Mouse (Mus musculus) stomach, embryonic 15.5 days (tissue): ENCODE results near the gene Pnkp. TPM values are rescaled to one million over a fixed set of nuclear protein-coding genes. Genes with fewer than 3 reads are reported as not detected.

Experiments used
- ATAC-seq: fragments of 200-750 bp; cut with Nextera tagmentation; 2 replicates; pipeline ENCODE4 v1.8.0; 2017; ENCODE audit warnings: low read depth, moderate number of reproducible peaks, moderate TSS enrichment; ENCODE audit not compliant: insufficient read depth, low FRiP score
- H3K27ac ChIP-seq: fragments of 300-500 bp; sonication (generic); 2 replicates; pipeline ENCODE4 v1.5.1; 2015; ENCODE audit warnings: mild to moderate bottlenecking, inconsistent platforms
- H3K27me3 ChIP-seq: fragments of 300-500 bp; sonication (generic); replicated peaks from 2 replicates; pipeline ENCODE4 v1.6.1; 2015; ENCODE audit warnings: inconsistent platforms
- H3K36me3 ChIP-seq: fragments of 300-500 bp; sonication (generic); 2 replicates; pipeline ENCODE4 v1.6.1; 2015; ENCODE audit warnings: inconsistent platforms
- H3K4me1 ChIP-seq: fragments of 300-500 bp; sonication (generic); 2 replicates; pipeline ENCODE4 v1.6.1; 2015; ENCODE audit warnings: inconsistent platforms
- H3K4me2 ChIP-seq: fragments of 300-500 bp; sonication (generic); 2 replicates; pipeline ENCODE4 v1.6.1; 2015; ENCODE audit warnings: mild to moderate bottlenecking, inconsistent platforms
- H3K4me3 ChIP-seq: fragments of 300-500 bp; sonication (generic); replicated peaks from 2 replicates; pipeline ENCODE4 v1.5.1; 2015; ENCODE audit warnings: inconsistent platforms
- H3K9ac ChIP-seq: fragments of 300-500 bp; sonication (generic); 2 replicates; pipeline ENCODE4 v1.6.1; 2015; ENCODE audit warnings: inconsistent platforms
- H3K9me3 ChIP-seq: fragments of 300-500 bp; sonication (generic); 2 replicates; pipeline ENCODE4 v1.6.1; 2016; ENCODE audit warnings: inconsistent platforms
- WGBS: fragments of 180-500 bp; shearing (Covaris S2); methylation state at CpG from one replicate; pipeline ENCODE4 v1.1.7; 2015; 5-methylcytosine and 5-hydroxymethylcytosine counted together
- microRNA counts: library from miRNA; unstranded; fragments of <30 nt; microRNA quantifications from one replicate; lab custom pipeline; 2016
- microRNA-seq: library from miRNA; unstranded; fragments of <30 nt; microRNA quantifications from one replicate; pipeline ENCODE4, GENCODE M21; 2016
- polyA plus RNA-seq: library from polyadenylated mRNA; unstranded; fragments of >200 nt; fragmentation: Nextera tagmentation; extraction: Ambion mirVana; gene quantifications from 2 replicates; pipeline ENCODE4 v1.2.1, GENCODE M21; 2015

Pnkp gene
- polyA plus RNA-seq, 1 experiment from 2014 or later, result 25.5 TPM

DNA sequence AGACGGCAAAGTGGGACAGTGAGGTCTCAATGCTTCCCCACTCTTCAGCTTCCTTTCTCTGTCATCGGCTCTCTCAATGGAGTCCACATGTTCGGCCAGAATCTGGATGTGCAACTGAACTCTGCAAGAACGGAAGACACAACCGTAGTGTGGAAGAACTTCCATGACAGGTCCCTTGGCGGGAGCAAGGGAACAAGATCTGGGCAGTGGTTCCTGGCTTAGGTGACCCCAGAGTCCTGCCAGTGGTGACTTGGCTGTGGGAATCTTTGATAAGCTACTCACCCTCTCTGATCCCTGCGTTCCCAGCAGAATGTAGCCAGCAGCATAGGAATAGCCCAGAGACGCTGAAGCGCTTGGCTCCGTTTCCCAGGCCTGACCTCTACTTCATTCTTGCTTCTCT, 39.6 kb downstream of the Pnkp start:
- no peak for ATAC-seq

DNA sequence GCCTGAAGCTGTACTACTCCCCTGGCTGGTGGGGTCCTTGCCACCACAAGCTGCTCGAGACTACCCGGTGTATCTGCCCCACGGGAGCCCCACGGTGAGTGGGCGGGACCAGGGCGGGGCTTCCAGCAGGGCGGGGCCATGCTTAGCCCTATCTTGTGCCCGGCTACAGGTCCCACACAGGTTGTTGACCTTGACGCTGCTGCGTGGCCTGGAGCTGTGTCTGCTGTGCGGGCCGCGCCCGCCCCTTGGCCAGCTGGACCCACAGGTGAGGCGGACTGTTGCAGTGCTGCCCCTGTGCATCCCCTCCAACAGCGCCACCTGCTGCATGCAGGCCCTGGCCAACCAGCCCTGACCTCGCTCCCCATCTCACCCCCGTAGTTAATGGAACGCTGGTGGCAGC, 41.7 kb downstream of the Pnkp start:
- Histone ChIP-seq H3K27ac (no peak overlapping the region), H3K9ac (no peak overlapping the region), H3K36me3 (peaks cover 10% of the 10 kb centered on the region; the same call in 1 of the 2 replicates), H3K4me2 (0 out of 2 replicates have a peak overlapping the region, but pooled peaks have one; percentile 19), H3K4me1 (peaks cover 36% of the 10 kb centered on the region), H3K4me3 (no peak overlapping the region), H3K9me3 (no peaks in the 10 kb centered on the region), H3K27me3 (no peaks in the 10 kb centered on the region)
- peak; percentile 16 for ATAC-seq
- 34% methylated on average over 19 of the region's 19 CpGs for WGBS

More for the DNA sequence above, 39.6 kb downstream of the Pnkp start:
- Histone ChIP-seq H3K27ac (peak overlapping the region; percentile 87), H3K4me1 (peaks cover 38% of the 10 kb centered on the region), H3K9ac (peak overlapping the region; percentile 62; the same call in 1 of the 2 replicates), H3K4me2 (peak overlapping the region; percentile 77), H3K36me3 (no peaks in the 10 kb centered on the region), H3K9me3 (no peaks in the 10 kb centered on the region), H3K27me3 (no peaks in the 10 kb centered on the region), H3K4me3 (peak overlapping the region; percentile 67)
- 35% methylated on average over 10 of the region's 10 CpGs for WGBS

DNA sequence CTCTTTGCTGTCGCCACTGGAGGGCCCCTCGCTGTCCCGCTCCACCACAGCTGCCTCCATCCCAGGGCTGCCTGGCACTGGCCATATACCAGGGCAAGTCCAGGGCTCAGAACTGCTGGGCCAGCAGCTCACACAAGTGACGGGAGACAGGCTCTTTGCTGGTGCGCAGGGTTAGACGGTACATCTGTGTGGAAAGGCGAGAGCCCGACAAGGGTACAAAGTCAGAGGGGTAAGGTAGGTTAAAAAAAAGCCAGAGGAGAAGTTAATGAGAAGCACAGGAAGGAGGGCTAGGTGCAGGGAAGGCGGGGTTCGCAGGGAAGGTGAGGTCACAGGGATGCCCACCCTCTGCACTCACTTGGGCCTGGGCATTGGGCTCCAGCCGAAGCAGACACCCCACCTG, 43.7 kb downstream of the Pnkp start:
- Histone ChIP-seq H3K4me1 (peaks cover 32% of the 10 kb centered on the region), H3K27ac (no peak overlapping the region), H3K9me3 (no peaks in the 10 kb centered on the region), H3K36me3 (peaks cover 28% of the 10 kb centered on the region), H3K27me3 (no peaks in the 10 kb centered on the region), H3K4me3 (no peak overlapping the region), H3K4me2 (no peak overlapping the region), H3K9ac (no peak overlapping the region)
- 85% methylated on average over 11 of the region's 11 CpGs for WGBS
- ATAC-seq, result no peak

DNA sequence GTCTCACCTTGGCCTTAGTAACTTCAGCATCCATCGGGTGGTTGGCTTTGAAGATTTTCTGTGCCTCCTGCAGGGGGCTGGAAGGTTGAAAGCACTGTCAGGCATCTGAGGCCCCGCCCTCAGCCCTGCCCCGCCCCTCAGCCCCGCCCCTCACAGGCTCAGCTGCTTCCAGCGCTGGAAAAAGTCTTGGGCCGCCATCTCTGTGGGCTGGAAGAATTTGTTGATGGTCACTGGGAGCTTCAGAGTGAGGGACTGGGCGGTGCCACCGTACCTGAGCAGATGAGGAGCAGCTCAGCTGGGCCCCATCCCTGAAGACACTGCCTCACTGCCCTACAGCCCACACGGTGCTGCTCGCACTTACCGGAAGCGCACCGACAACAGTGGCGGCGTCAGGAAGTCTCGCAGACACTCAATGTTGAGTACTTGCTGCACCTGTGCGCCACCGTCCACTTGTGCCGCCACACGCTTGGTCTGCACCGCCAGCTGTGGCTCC, 44.3 kb downstream of the Pnkp start:
- H3K4me1 ChIP-seq, result peaks cover 32% of the 10 kb centered on the region
- peak overlapping the region; percentile 55; the same call in 1 of the 2 replicates for H3K27ac ChIP-seq
- H3K36me3 ChIP-seq, result peaks cover 35% of the 10 kb centered on the region
- peak overlapping the region; percentile 27 for H3K4me3 ChIP-seq
- WGBS, result 18% methylated on average over 21 of the region's 21 CpGs
- no peak overlapping the region for H3K9ac ChIP-seq
- ATAC-seq, result peak; percentile 38; the same call in 1 of the 2 replicates
- peak overlapping the region; percentile 51 for H3K4me2 ChIP-seq
- H3K9me3 ChIP-seq, result no peaks in the 10 kb centered on the region
- H3K27me3 ChIP-seq, result no peaks in the 10 kb centered on the region

DNA sequence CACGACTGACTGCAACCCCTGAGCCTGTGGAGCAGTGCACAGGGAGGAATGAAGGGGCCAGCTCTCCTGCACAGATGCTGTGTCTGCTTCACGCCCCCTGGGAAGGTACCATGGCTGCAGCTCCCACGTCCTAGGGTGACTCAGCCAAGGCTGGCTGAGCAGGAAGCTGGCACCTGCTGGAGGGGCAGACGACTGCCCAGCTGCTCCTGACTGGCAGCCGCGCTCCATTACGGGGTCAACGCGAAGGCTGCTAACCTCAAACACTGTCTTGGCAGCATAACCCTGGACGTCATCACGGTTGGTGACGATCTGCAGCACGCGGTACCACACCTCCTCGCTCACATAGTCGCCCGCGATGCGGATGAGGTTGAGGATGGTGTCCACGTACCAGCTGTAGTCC, 48.5 kb downstream of the Pnkp start:
- Histone ChIP-seq H3K4me3 (no peak overlapping the region), H3K9me3 (no peaks in the 10 kb centered on the region), H3K9ac (no peak overlapping the region), H3K36me3 (peaks cover 68% of the 10 kb centered on the region), H3K4me2 (no peak overlapping the region), H3K27ac (no peak overlapping the region), H3K4me1 (peaks cover 8% of the 10 kb centered on the region), H3K27me3 (no peaks in the 10 kb centered on the region)
- WGBS, result 88% methylated on average over 20 of the region's 20 CpGs
- no peak for ATAC-seq

DNA sequence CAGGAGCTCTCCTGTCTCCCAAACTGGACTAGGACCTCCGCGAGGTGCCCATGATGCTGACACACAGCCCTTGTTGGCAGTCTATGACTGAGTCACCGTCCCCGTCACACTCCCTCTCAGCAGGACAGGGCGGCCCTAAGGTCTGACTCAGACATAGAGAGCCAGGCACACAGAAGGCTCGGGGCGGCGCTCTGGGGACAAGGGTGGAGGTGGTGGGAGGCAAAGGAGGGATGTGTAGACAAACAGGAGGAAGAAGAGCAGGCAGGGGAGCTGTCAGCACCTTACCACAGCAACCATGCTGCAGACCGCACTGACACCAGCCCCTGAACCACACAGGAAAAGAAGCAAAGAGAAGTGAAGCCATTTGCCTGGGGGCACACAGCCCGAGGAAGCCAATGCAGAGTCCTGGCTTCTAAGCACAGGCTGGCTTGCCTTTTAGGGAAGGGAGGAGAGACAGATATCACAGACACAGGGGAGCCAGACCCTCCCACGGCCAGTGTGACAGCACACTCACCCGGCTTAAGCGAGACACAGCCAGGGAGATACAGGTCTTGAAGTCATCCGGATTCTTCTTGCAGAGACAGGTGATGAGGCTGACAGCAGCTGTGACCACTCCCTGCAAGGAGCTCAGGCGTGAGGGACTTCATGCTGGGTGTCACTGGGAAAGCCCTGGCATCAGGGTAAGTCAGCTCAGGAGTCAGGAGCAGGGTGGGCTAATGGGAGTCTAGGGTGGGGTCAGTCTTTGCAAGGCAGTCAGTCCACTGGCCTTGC, 52.0 kb downstream of the Pnkp start:
- H3K4me2 ChIP-seq, result no peak overlapping the region
- H3K9ac ChIP-seq, result no peak overlapping the region
- H3K4me1 ChIP-seq, result no peaks in the 10 kb centered on the region
- H3K36me3 ChIP-seq, result peaks cover 77% of the 10 kb centered on the region
- H3K4me3 ChIP-seq, result no peak overlapping the region
- ATAC-seq, result no peak
- H3K9me3 ChIP-seq, result no peaks in the 10 kb centered on the region
- H3K27ac ChIP-seq, result no peak overlapping the region
- WGBS, result 86% methylated on average over 15 of the region's 15 CpGs
- no peaks in the 10 kb centered on the region for H3K27me3 ChIP-seq

MicroRNAs encoded within 50 kb of the gene (microRNA counts, 519-probe panel; counts per million panel counts)
- microRNA mmu-miR-707 (lab: Ali Mortazavi, UCI), result not detected

Small RNA genes lying within 50 kb of the gene (microRNA-seq; reads per million reads assigned to microRNA genes)
- not detected for gene Mir707

Other genes with a start within 250 kb of the Pnkp start
- gene Myh14, start 186.3 kb upstream of the Pnkp start, polyA plus RNA-seq, result 29.0 and 32.7 TPM in 2 replicates
- gene Izumo2, start 148.4 kb upstream of the Pnkp start, polyA plus RNA-seq, result not detected in 2 replicates
- gene Vrk3, start 108.7 kb upstream of the Pnkp start, polyA plus RNA-seq, result 32.5 and 33.2 TPM in 2 replicates
- gene Zfp473, start 106.1 kb upstream of the Pnkp start, polyA plus RNA-seq, result 2.1 and 2.3 TPM in 2 replicates
- 79.3 and 79.8 TPM in 2 replicates for gene Nup62, start 41.1 kb upstream of the Pnkp start, polyA plus RNA-seq
- gene Il4i1, start 40.8 kb upstream of the Pnkp start, polyA plus RNA-seq, result 1.3 and 1.4 TPM in 2 replicates
- 5.3 and 6.4 TPM in 2 replicates for gene Atf5, start 40.5 kb upstream of the Pnkp start, polyA plus RNA-seq
- gene Akt1s1, start 8.1 kb upstream of the Pnkp start, polyA plus RNA-seq, result 110 and 112 TPM in 2 replicates
- gene Tbc1d17, start 8.1 kb upstream of the Pnkp start, polyA plus RNA-seq, result 64.5 and 72.0 TPM in 2 replicates
- gene Ptov1, start 12.6 kb downstream of the Pnkp start, polyA plus RNA-seq, result 291 and 320 TPM in 2 replicates
- gene Med25, start 35.6 kb downstream of the Pnkp start, polyA plus RNA-seq, result 88.7 and 91.0 TPM in 2 replicates
- 22.2 and 24.2 TPM in 2 replicates for gene Fuz, start 38.9 kb downstream of the Pnkp start, polyA plus RNA-seq
- 61.5 and 61.6 TPM in 2 replicates for gene Ap2a1, start 72.4 kb downstream of the Pnkp start, polyA plus RNA-seq
- 0.09 and 0.14 TPM in 2 replicates for gene Tsks, start 86.1 kb downstream of the Pnkp start, polyA plus RNA-seq
- gene Cpt1c, start 117.7 kb downstream of the Pnkp start, polyA plus RNA-seq, result 19.3 and 19.4 TPM in 2 replicates
- 396 and 430 TPM in 2 replicates for gene Prmt1, start 129.4 kb downstream of the Pnkp start, polyA plus RNA-seq
- gene Irf3, start 140.5 kb downstream of the Pnkp start, polyA plus RNA-seq, result 89.5 and 94.4 TPM in 2 replicates
- gene Bcl2l12, start 141.6 kb downstream of the Pnkp start, polyA plus RNA-seq, result 47.3 and 47.7 TPM in 2 replicates
- gene Scaf1, start 159.2 kb downstream of the Pnkp start, polyA plus RNA-seq, result 32.4 and 39.3 TPM in 2 replicates
- 58.0 and 59.8 TPM in 2 replicates for gene Rras, start 160.8 kb downstream of the Pnkp start, polyA plus RNA-seq
- gene Prr12, start 195.7 kb downstream of the Pnkp start, polyA plus RNA-seq, result 9.1 and 9.6 TPM in 2 replicates
- gene Nosip, start 205.3 kb downstream of the Pnkp start, polyA plus RNA-seq, result 52.8 and 55.5 TPM in 2 replicates
- 20.5 and 24.7 TPM in 2 replicates for gene Prrg2, start 205.5 kb downstream of the Pnkp start, polyA plus RNA-seq
- gene Rcn3, start 235.1 kb downstream of the Pnkp start, polyA plus RNA-seq, result 320 and 325 TPM in 2 replicates
- gene Fcgrt, start 246.7 kb downstream of the Pnkp start, polyA plus RNA-seq, result 92.1 and 94.1 TPM in 2 replicates